15 mouse cellular contexts compared by ENCODE assay signal in the genomic region with DNA sequence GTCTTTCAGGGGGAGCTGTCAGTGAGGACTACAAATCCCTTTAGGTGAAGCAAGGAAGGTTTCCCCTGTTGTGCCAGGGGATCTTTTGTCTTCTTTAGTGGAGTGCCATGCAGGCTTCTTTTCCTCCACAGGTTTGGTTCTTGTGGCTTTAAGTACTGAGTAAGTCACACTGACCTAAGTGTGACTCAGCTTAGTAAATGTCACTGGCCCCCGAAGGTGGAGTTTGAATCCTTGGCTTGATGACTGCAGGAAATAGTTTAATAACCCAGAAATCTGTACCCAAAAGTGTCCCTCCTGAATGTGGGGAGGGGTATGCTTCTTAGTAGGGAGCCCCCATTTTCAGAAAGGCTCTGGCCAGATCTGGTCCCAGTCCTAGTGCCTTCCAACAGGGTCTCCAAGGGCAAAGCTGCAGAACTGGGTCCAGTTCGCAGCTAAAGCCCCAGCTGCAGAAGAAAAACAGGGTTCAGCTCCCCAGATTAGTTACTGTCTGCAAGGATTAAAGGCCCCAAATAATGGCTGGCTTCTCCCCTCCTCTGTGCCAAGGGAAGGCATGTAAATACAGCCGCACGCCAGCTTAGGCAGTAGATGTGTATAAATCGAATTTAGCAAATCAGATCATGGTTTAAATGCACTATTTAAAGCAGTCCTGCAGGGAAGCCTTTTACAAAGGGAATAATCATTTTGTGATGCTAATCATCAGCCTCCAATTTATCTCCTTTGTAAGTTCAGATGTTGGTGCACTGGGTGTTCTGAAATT. TPM values are rescaled to one million over a fixed set of nuclear protein-coding genes. Genes with fewer than 3 reads are reported as not detected.
DNase-seq lines count a peak whose midpoint lies in the region; ATAC-seq lines count a peak whose summit lies in the region.
"Had no signal": no experiment of that assay in that cellular context is flagged by ENCODE, and none has a peak within 500 bp of the region (broad histone marks: within the 10 kb centered on the region; RNA-seq: fewer than 3 reads in every experiment).

No protein-coding gene starts in this region.

- no peak for ATAC-seq in hindbrain, embryonic 13.5 days (ENCODE audit: low FRiP score)
- peak; percentile 36; the same call in 1 of the 2 replicates for ATAC-seq in midbrain, embryonic 16.5 days
- ATAC-seq in kidney, embryonic 16.5 days (ENCODE audit: low FRiP score, low TSS enrichment): no peak
- ATAC-seq: intestine, embryonic 15.5 days; Patski had no signal

- peaks cover 80% of the 10 kb centered on the region for H3K36me3 ChIP-seq in forebrain, embryonic 10.5 days (replicated peaks)
- peaks cover 11% of the 10 kb centered on the region; the same call in 1 of the 2 replicates for H3K36me3 ChIP-seq in hindbrain, embryonic 13.5 days
- no peaks in the 10 kb centered on the region for H3K36me3 ChIP-seq in midbrain, embryonic 16.5 days (ENCODE audit: control insufficient read depth, insufficient read depth, low read length)
- no peaks in the 10 kb centered on the region for H3K36me3 ChIP-seq in kidney, embryonic 16.5 days (ENCODE audit: insufficient read depth, low read length)
- H3K36me3 ChIP-seq: embryonic facial prominence, embryonic 12.5 days; intestine, embryonic 15.5 days; limb, embryonic 15.5 days; lung, embryonic 15.5 days had no signal

- peaks cover 100% of the 10 kb centered on the region for H3K4me1 ChIP-seq in forebrain, embryonic 10.5 days
- peaks cover 97% of the 10 kb centered on the region for H3K4me1 ChIP-seq in hindbrain, embryonic 13.5 days (replicated peaks)
- H3K4me1 ChIP-seq in midbrain, embryonic 16.5 days (ENCODE audit: control insufficient read depth, insufficient read depth, low read length): peaks cover 41% of the 10 kb centered on the region
- H3K4me1 ChIP-seq in kidney, embryonic 16.5 days (ENCODE audit: insufficient read depth, low read length): peaks cover 6% of the 10 kb centered on the region

- peak; percentile 24 for DNase-seq in adrenal gland, postnatal 10 days
- no peak for DNase-seq in forebrain, embryonic 10.5 days (ENCODE audit: extremely low spot score, low spot score)
- no peak for DNase-seq in heart, postnatal 25 days (ENCODE audit: low spot score)
- no peak for DNase-seq in thymus, postnatal 14 days
- DNase-seq: cerebellum, adult 9-10 months; kidney, postnatal 25 days had no signal

- H3K9me3 ChIP-seq in forebrain, embryonic 10.5 days: no peaks in the 10 kb centered on the region
- no peaks in the 10 kb centered on the region for H3K9me3 ChIP-seq in hindbrain, embryonic 13.5 days
- no peaks in the 10 kb centered on the region for H3K9me3 ChIP-seq in midbrain, embryonic 16.5 days (replicated peaks; ENCODE audit: control insufficient read depth, low read length, poor library complexity, severe bottlenecking)
- H3K9me3 ChIP-seq in kidney, embryonic 16.5 days (ENCODE audit: low read length): no peaks in the 10 kb centered on the region
- H3K9me3 ChIP-seq: embryonic facial prominence, embryonic 12.5 days; intestine, embryonic 15.5 days; limb, embryonic 15.5 days; lung, embryonic 15.5 days had no signal

- 41% methylated on average over 5 of the region's 5 CpGs for WGBS in forebrain, embryonic 10.5 days
- WGBS in hindbrain, embryonic 13.5 days: 22% methylated on average over 5 of the region's 5 CpGs
- 16% methylated on average over 5 of the region's 5 CpGs for WGBS in midbrain, embryonic 16.5 days
- 57% methylated on average over 5 of the region's 5 CpGs for WGBS in kidney, embryonic 16.5 days

- peak overlapping the region; percentile 90 for H3K9ac ChIP-seq in hindbrain, embryonic 13.5 days
- 0 out of 2 replicates have a peak overlapping the region, but pooled peaks have one; percentile 16 for H3K9ac ChIP-seq in midbrain, embryonic 16.5 days (ENCODE audit: low read depth, low read length)
- no peak overlapping the region for H3K9ac ChIP-seq in kidney, embryonic 16.5 days (replicated peaks; ENCODE audit: low read length)
- H3K9ac ChIP-seq: embryonic facial prominence, embryonic 12.5 days; intestine, embryonic 15.5 days; limb, embryonic 15.5 days; lung, embryonic 15.5 days had no signal

- peaks cover 100% of the 10 kb centered on the region for H3K27me3 ChIP-seq in forebrain, embryonic 10.5 days (ENCODE audit: poor library complexity, severe bottlenecking)
- peaks cover 17% of the 10 kb centered on the region; the same call in 1 of the 2 replicates for H3K27me3 ChIP-seq in hindbrain, embryonic 13.5 days
- H3K27me3 ChIP-seq in midbrain, embryonic 16.5 days (ENCODE audit: control insufficient read depth, insufficient read depth, low read depth, low read length): 0 out of 2 replicates have a peak, but pooled peaks cover 5% of the 10 kb centered on the region
- peaks cover 90% of the 10 kb centered on the region for H3K27me3 ChIP-seq in kidney, embryonic 16.5 days (ENCODE audit: insufficient read depth, low read length)

- H3K4me3 ChIP-seq in forebrain, embryonic 10.5 days: peak overlapping the region; percentile 13; the same call in 1 of the 2 replicates
- peak overlapping the region; percentile 12 for H3K4me3 ChIP-seq in hindbrain, embryonic 13.5 days
- H3K4me3 ChIP-seq in midbrain, embryonic 16.5 days (ENCODE audit: low read depth, low read length): no peak overlapping the region
- no peak overlapping the region for H3K4me3 ChIP-seq in kidney, embryonic 16.5 days (ENCODE audit: low read length)
- H3K4me3 ChIP-seq: embryonic facial prominence, embryonic 12.5 days; intestine, embryonic 15.5 days; limb, embryonic 15.5 days; lung, embryonic 15.5 days had no signal

- peak overlapping the region; percentile 98 for H3K27ac ChIP-seq in forebrain, embryonic 10.5 days
- H3K27ac ChIP-seq in hindbrain, embryonic 13.5 days: peak overlapping the region; percentile 99
- H3K27ac ChIP-seq in midbrain, embryonic 16.5 days (ENCODE audit: low read length): peak overlapping the region; percentile 83
- no peak overlapping the region for H3K27ac ChIP-seq in kidney, embryonic 16.5 days (ENCODE audit: low read length)
- H3K27ac ChIP-seq: embryonic facial prominence, embryonic 12.5 days; intestine, embryonic 15.5 days; limb, embryonic 15.5 days; lung, embryonic 15.5 days; stomach, postnatal 0 days had no signal

- H3K4me2 ChIP-seq in hindbrain, embryonic 13.5 days: peak overlapping the region; percentile 63
- H3K4me2 ChIP-seq in midbrain, embryonic 16.5 days (ENCODE audit: low read length): no peak overlapping the region
- no peak overlapping the region for H3K4me2 ChIP-seq in kidney, embryonic 16.5 days (replicated peaks; ENCODE audit: low read depth, low read length)
- H3K4me2 ChIP-seq: embryonic facial prominence, embryonic 12.5 days; intestine, embryonic 15.5 days; limb, embryonic 15.5 days; lung, embryonic 15.5 days had no signal

- intact Hi-C loops in heart, postnatal 25 days (cut with DNase I): no loop called here

RNA-seq across cellular contexts. Expression of gene Polg, which starts 51.6 kb away (rescaled TPM):
- total RNA-seq in adrenal gland, postnatal 10 days (2021): 10 to 100 TPM; 78.9 to 83.1 TPM
- 42.1 and 46.4 TPM in 2 replicates for polyA plus RNA-seq in forebrain, embryonic 10.5 days (2016; fragmentation: Nextera tagmentation; extraction: Ambion mirVana)
- polyA plus RNA-seq in hindbrain, embryonic 13.5 days (2015; fragmentation: Nextera tagmentation; extraction: Ambion mirVana): 21.9 and 22.5 TPM in 2 replicates
- 19.7 and 22.0 TPM in 2 replicates for polyA plus RNA-seq in midbrain, embryonic 16.5 days (2015; fragmentation: Nextera tagmentation; extraction: Ambion mirVana)
- 37.1 and 37.7 TPM in 2 replicates for polyA plus RNA-seq in kidney, embryonic 16.5 days (2015; fragmentation: Nextera tagmentation; extraction: Ambion mirVana)
- total RNA-seq in heart, postnatal 25 days (2021): 10 to 100 TPM; 56.9 to 57.3 TPM

Comparison
In these comparisons a context has a peak if more than half of its experiments do, and no peak if none do; other contexts are left out.
1. H3K4me3 ChIP-seq: peak in forebrain, embryonic 10.5 days (single experiment) and hindbrain, embryonic 13.5 days (single experiment); none in midbrain, embryonic 16.5 days (single experiment) and kidney, embryonic 16.5 days (single experiment).